In the genomic region with DNA sequence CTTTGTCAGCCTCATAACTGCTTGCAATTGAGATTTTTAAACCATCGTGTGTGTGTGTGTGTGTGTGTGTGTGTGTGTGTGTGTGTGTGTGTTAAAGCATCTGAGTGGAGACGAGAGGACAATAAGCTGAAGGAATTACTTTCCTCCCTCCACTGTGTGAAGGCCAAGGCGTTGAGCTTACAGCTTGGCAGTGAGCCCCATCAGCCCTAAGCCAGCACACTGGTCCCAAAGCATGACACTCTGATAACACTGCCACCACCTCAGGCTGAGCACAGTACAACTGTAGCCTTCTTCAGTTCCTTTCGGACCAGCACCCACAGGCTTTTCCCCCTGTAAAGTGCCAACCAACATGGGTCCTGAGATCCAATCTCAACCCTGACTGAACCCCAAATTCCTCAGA, we compare ENCODE assay signal across 15 mouse cellular contexts.
DNase-seq lines count a peak whose midpoint lies in the region; ATAC-seq and TF ChIP-seq lines count a peak whose summit lies in the region.
"Had no signal": no experiment of that assay in that cellular context is flagged by ENCODE, and none has a peak within 500 bp of the region (broad histone marks: within the 10 kb centered on the region; RNA-seq: fewer than 3 reads in every experiment).

No protein-coding gene starts in this region.

- H3K36me3 ChIP-seq in hindbrain, embryonic 11.5 days (ENCODE audit: control insufficient read depth, insufficient read depth, low read length), result no peaks in the 10 kb centered on the region
- H3K36me3 ChIP-seq in hindbrain, postnatal 0 days (ENCODE audit: insufficient read depth, low read length), result no peaks in the 10 kb centered on the region
- no peaks in the 10 kb centered on the region for H3K36me3 ChIP-seq in neural tube, embryonic 15.5 days
- H3K36me3 ChIP-seq: liver, embryonic 12.5 days had no signal

- no peak for TF ChIP-seq CTCF in hindbrain, postnatal 0 days (IDR thresholded peaks at IDR 0.05; ENCODE audit: low read depth)

- no peaks in the 10 kb centered on the region for H3K27me3 ChIP-seq in hindbrain, embryonic 11.5 days (ENCODE audit: control insufficient read depth, insufficient read depth, low read length)
- H3K27me3 ChIP-seq in hindbrain, postnatal 0 days (ENCODE audit: insufficient read depth, low read length), result no peaks in the 10 kb centered on the region
- 0 out of 2 replicates have a peak, but pooled peaks cover 5% of the 10 kb centered on the region for H3K27me3 ChIP-seq in neural tube, embryonic 15.5 days (replicated peaks)
- H3K27me3 ChIP-seq: CH12.LX; liver, embryonic 12.5 days had no signal

- WGBS in hindbrain, embryonic 11.5 days, result 76% methylated on average over 4 of the region's 4 CpGs
- 49% methylated on average over 4 of the region's 4 CpGs for WGBS in hindbrain, postnatal 0 days
- 64% methylated on average over 4 of the region's 4 CpGs for WGBS in neural tube, embryonic 15.5 days

- H3K4me3 ChIP-seq in hindbrain, embryonic 11.5 days (ENCODE audit: low read depth, low read length), result no peak overlapping the region
- H3K4me3 ChIP-seq in hindbrain, postnatal 0 days (ENCODE audit: low read length), result no peak overlapping the region
- H3K4me3 ChIP-seq in neural tube, embryonic 15.5 days (replicated peaks), result no peak overlapping the region
- H3K4me3 ChIP-seq: liver, embryonic 12.5 days had no signal

- no peaks in the 10 kb centered on the region for H3K9me3 ChIP-seq in hindbrain, embryonic 11.5 days (ENCODE audit: control insufficient read depth, low read length)
- no peaks in the 10 kb centered on the region for H3K9me3 ChIP-seq in hindbrain, postnatal 0 days (ENCODE audit: low read length)
- H3K9me3 ChIP-seq in neural tube, embryonic 15.5 days (replicated peaks), result no peaks in the 10 kb centered on the region
- H3K9me3 ChIP-seq: liver, embryonic 12.5 days had no signal

- no peak overlapping the region for H3K9ac ChIP-seq in hindbrain, embryonic 11.5 days (ENCODE audit: low read depth, low read length)
- H3K9ac ChIP-seq in hindbrain, postnatal 0 days (replicated peaks; ENCODE audit: low read length), result no peak overlapping the region
- H3K9ac ChIP-seq in neural tube, embryonic 15.5 days (replicated peaks), result no peak overlapping the region
- H3K9ac ChIP-seq: liver, embryonic 12.5 days had no signal

- ATAC-seq in hindbrain, embryonic 11.5 days (ENCODE audit: low FRiP score), result no peak
- ATAC-seq in hindbrain, postnatal 0 days, result no peak
- ATAC-seq in megakaryocyte-erythroid progenitor cell, adult 5-6 weeks (replicated peaks; ENCODE audit: low FRiP score, low TSS enrichment, poor library complexity, severe bottlenecking), result peak; percentile 94
- ATAC-seq in neural tube, embryonic 15.5 days (ENCODE audit: low FRiP score), result no peak
- ATAC-seq: inflammation-experienced regulatory T-cells, adult 6 months; liver, embryonic 12.5 days; lung, postnatal 0 days had no signal

- peaks cover 6% of the 10 kb centered on the region for H3K4me1 ChIP-seq in hindbrain, embryonic 11.5 days (replicated peaks; ENCODE audit: control insufficient read depth, insufficient read depth, low read length)
- H3K4me1 ChIP-seq in hindbrain, postnatal 0 days (ENCODE audit: insufficient read depth, low read length), result peaks cover 8% of the 10 kb centered on the region; the same call in 1 of the 2 replicates
- peaks cover 21% of the 10 kb centered on the region for H3K4me1 ChIP-seq in neural tube, embryonic 15.5 days
- H3K4me1 ChIP-seq: liver, embryonic 12.5 days had no signal

- peak; percentile 33 to 37 for DNase-seq in cerebellum, postnatal 10 days
- no peak for DNase-seq in cerebellum, postnatal 36 days
- no peak for DNase-seq in hindbrain, embryonic 11.5 days (ENCODE audit: low spot score)
- no peak for DNase-seq in hindbrain, postnatal 0 days (ENCODE audit: low spot score)
- DNase-seq in adrenal gland, postnatal 14 days, result no peak
- no peak for DNase-seq in cerebellum, adult 11 months
- DNase-seq: cerebellum, adult 8-10 months; right cerebral cortex, postnatal 14 days; thymus, adult 18-20 months had no signal

- H3K27ac ChIP-seq in hindbrain, embryonic 11.5 days (ENCODE audit: low read depth, low read length), result peak overlapping the region; percentile 6; the same call in 1 of the 2 replicates
- H3K27ac ChIP-seq in hindbrain, postnatal 0 days, result no peak overlapping the region
- H3K27ac ChIP-seq in neural tube, embryonic 15.5 days (replicated peaks), result 0 out of 2 replicates have a peak overlapping the region, but pooled peaks have one; percentile 28
- H3K27ac ChIP-seq: liver, embryonic 12.5 days had no signal

- H3K4me2 ChIP-seq in hindbrain, embryonic 11.5 days (replicated peaks; ENCODE audit: low read depth, low read length), result no peak overlapping the region
- no peak overlapping the region for H3K4me2 ChIP-seq in hindbrain, postnatal 0 days (ENCODE audit: low read depth, low read length)
- H3K4me2 ChIP-seq in neural tube, embryonic 15.5 days, result no peak overlapping the region
- H3K4me2 ChIP-seq: liver, embryonic 12.5 days had no signal

Comparison
In these comparisons a context has a peak if more than half of its experiments do, and no peak if none do; other contexts are left out.
1. DNase-seq: peak in cerebellum, postnatal 10 days (2 of 2); none in cerebellum, postnatal 36 days (0 of 2), hindbrain, embryonic 11.5 days (single experiment), hindbrain, postnatal 0 days (single experiment), adrenal gland, postnatal 14 days (single experiment) and cerebellum, adult 11 months (single experiment).